Mouse (Mus musculus) heart, postnatal 4 days (tissue): ENCODE results near the gene Kcnh6. TPM values are rescaled to one million over a fixed set of nuclear protein-coding genes. Genes with fewer than 3 reads are reported as not detected.

ENCODE experiments used
- DNase-seq: peaks from one replicate; pipeline ENCODE4 v3.0.0; 2021
- total RNA-seq, 2 experiments: library from RNA; stranded (reverse); gene quantifications; 2 replicates each; pipeline ENCODE4 v1.2.3; 2021

Gene Kcnh6
- total RNA-seq, 2 experiments from 2014 or later: 0.19 to 0.45 TPM

GRCm38 (mm10) chr11:106065073-106065922 is 57.4 kb downstream of the Kcnh6 start:
- DNase-seq: no peak

- peak; percentile 97 for DNase-seq
These were observed 58.1 kb downstream of the Kcnh6 start, which contains the start of gene Taco1 for GRCm38 (mm10) chr11:106065923-106066571. Gene Taco1 (plus strand): TSS chr11:106066061.

- peak; percentile 50 for DNase-seq
These were observed 58.7 kb downstream of the Kcnh6 start for GRCm38 (mm10) chr11:106066616-106067015.

GRCm38 (mm10) chr11:106073774-106074173 is 65.8 kb downstream of the Kcnh6 start:
- no peak for DNase-seq

GRCm38 (mm10) chr11:106076321-106076720 is 68.4 kb downstream of the Kcnh6 start:
- DNase-seq: peak; percentile 82

Other genes starting within 250 kb of the Kcnh6 start
- gene Cyb561, start 54.8 kb upstream of the Kcnh6 start, total RNA-seq: 1 to 10 TPM; 6.0 to 6.4 TPM
- gene Ace, start 40.2 kb upstream of the Kcnh6 start, total RNA-seq: 10 to 100 TPM; 15.5 to 17.7 TPM
- gene Ace3, start 13.4 kb upstream of the Kcnh6 start, total RNA-seq: not detected
- gene Dcaf7, start 28.7 kb downstream of the Kcnh6 start, total RNA-seq: 10 to 100 TPM; 60.9 to 66.5 TPM
- 10 to 100 TPM; 41.1 to 41.5 TPM for gene Taco1, start 57.9 kb downstream of the Kcnh6 start, total RNA-seq
- 10 to 100 TPM; 55.6 to 55.8 TPM for gene Map3k3, start 76.5 kb downstream of the Kcnh6 start, total RNA-seq
- gene Gm10840, start 152.7 kb downstream of the Kcnh6 start, total RNA-seq: not detected
- gene Limd2, start 152.7 kb downstream of the Kcnh6 start, total RNA-seq: 10 to 100 TPM; 21.6 to 21.8 TPM
- 10 to 100 TPM; 12.5 to 13.4 TPM for gene Strada, start 194.0 kb downstream of the Kcnh6 start, total RNA-seq
- 10 to 100 TPM; 75.3 to 77.2 TPM for gene Ccdc47, start 208.2 kb downstream of the Kcnh6 start, total RNA-seq
- gene Ddx42, start 208.8 kb downstream of the Kcnh6 start, total RNA-seq: 10 to 100 TPM; 42.8 to 44.2 TPM
- gene Ftsj3, start 248.0 kb downstream of the Kcnh6 start, total RNA-seq: 10 to 100 TPM; 28.4 to 29.8 TPM
- gene Psmc5, start 248.0 kb downstream of the Kcnh6 start, total RNA-seq: 100 to 1,000 TPM; 112 TPM